Mouse (Mus musculus): Measurements from ENCODE around the gene Tbc1d32. TPM values are rescaled to one million over a fixed set of nuclear protein-coding genes. Genes with fewer than 3 reads are reported as not detected.

Gene Tbc1d32
- total and polyA plus RNA-seq, 3 experiments: 4.4 to 5.9 (median 4.6) TPM

- no peak for TF ChIP-seq BHLHE40 (IDR thresholded peaks at IDR 0.05; ENCODE audit: low read depth, low read length)
- TF ChIP-seq CTCF (conservative IDR thresholded peaks at IDR 0.05 in 1 of 2, IDR thresholded peaks at IDR 0.05 in 1 of 2; ENCODE audit: low read depth in 2 of 2, low read length in 2 of 2): peak; percentile 81 to 85
- no peak for TF ChIP-seq TCF12 (IDR thresholded peaks at IDR 0.05; ENCODE audit: low read depth, low read length)
- no peak for TF ChIP-seq MYC (IDR thresholded peaks at IDR 0.05; ENCODE audit: low read depth, low read length)
- TF ChIP-seq MEF2A (IDR thresholded peaks at IDR 0.05; ENCODE audit: borderline replicate concordance, low read depth, low read length): no peak
- TF ChIP-seq HCFC1 (IDR thresholded peaks at IDR 0.05; ENCODE audit: low read depth, low read length): no peak
- TF ChIP-seq POLR2A (IDR thresholded peaks at IDR 0.05; ENCODE audit: low read depth, low read length): no peak
- TF ChIP-seq SMC3 (IDR thresholded peaks at IDR 0.05; ENCODE audit: low read depth, low read length): peak; percentile 71
- TF ChIP-seq MAFK (IDR thresholded peaks at IDR 0.05; ENCODE audit: insufficient replicate concordance, low read length): no peak
- no peak for TF ChIP-seq ZMIZ1 (IDR thresholded peaks at IDR 0.05; ENCODE audit: low read depth, low read length)
- TF ChIP-seq GABPA (IDR thresholded peaks at IDR 0.05; ENCODE audit: insufficient replicate concordance, low read depth, low read length): no peak
- no peak for TF ChIP-seq TBP (conservative IDR thresholded peaks at IDR 0.05; ENCODE audit: low read depth, low read length)
- TF ChIP-seq KAT2A (IDR thresholded peaks at IDR 0.05; ENCODE audit: insufficient replicate concordance, low read length): no peak
Observed at GRCm38 (mm10) chr10:55979898-55980521, 248.5 kb downstream of the Tbc1d32 start (continued).

GRCm38 (mm10) chr10:55978001-55978400 lies 250.5 kb downstream of the Tbc1d32 start:
- Histone ChIP-seq H3K9ac (ENCODE audit: insufficient read depth, low read depth) (no peak overlapping the region), H3K4me2 (ENCODE audit: insufficient read depth, low read depth, poor library complexity, severe bottlenecking) (peak overlapping the region; percentile 74), H3K79me2 (replicated peaks; ENCODE audit: control insufficient read depth, extremely low read depth, insufficient read depth, poor library complexity, severe bottlenecking) (no peaks in the 10 kb centered on the region), H3K27ac (ENCODE audit: insufficient read depth, low read depth) (no peak overlapping the region), H3K4me3 (replicated peaks in 1 of 3; ENCODE audit: low read depth in 2 of 3, low read length in 2 of 3, poor library complexity in 1 of 3) (no peak overlapping the region), H3K36me3 (replicated peaks in 1 of 2; ENCODE audit: control insufficient read depth in 1 of 2, insufficient read depth in 1 of 2, low read length in 1 of 2) (no peaks in the 10 kb centered on the region), H3K4me1 (ENCODE audit: control insufficient read depth in 1 of 2, insufficient read depth in 2 of 2) (no peaks in the 10 kb centered on the region), H3K27me3 (replicated peaks) (no peaks in the 10 kb centered on the region), H3K9me3 (replicated peaks; ENCODE audit: low read length) (no peaks in the 10 kb centered on the region)
- no peak for TF ChIP-seq MYC (IDR thresholded peaks at IDR 0.05; ENCODE audit: low read depth, low read length)
- no peak for TF ChIP-seq RCOR1 (conservative IDR thresholded peaks at IDR 0.05; ENCODE audit: low read depth, low read length)
- TF ChIP-seq RAD21 (IDR thresholded peaks at IDR 0.05; ENCODE audit: low read depth, low read length): no peak
- no peak for TF ChIP-seq ETS1 (conservative IDR thresholded peaks at IDR 0.05; ENCODE audit: low read depth, low read length)
- TF ChIP-seq ZNF384 (IDR thresholded peaks at IDR 0.05; ENCODE audit: low read depth, low read length): no peak
- TF ChIP-seq CTCF (conservative IDR thresholded peaks at IDR 0.05 in 1 of 2, IDR thresholded peaks at IDR 0.05 in 1 of 2; ENCODE audit: low read depth in 2 of 2, low read length in 2 of 2): no peak
- no peak for TF ChIP-seq NELFE (IDR thresholded peaks at IDR 0.05; ENCODE audit: low read depth, low read length)
- no peak for TF ChIP-seq MAFK (IDR thresholded peaks at IDR 0.05; ENCODE audit: insufficient replicate concordance, low read length)
- TF ChIP-seq BHLHE40 (IDR thresholded peaks at IDR 0.05; ENCODE audit: low read depth, low read length): no peak
- TF ChIP-seq GABPA (IDR thresholded peaks at IDR 0.05; ENCODE audit: insufficient replicate concordance, low read depth, low read length): no peak
- no peak for TF ChIP-seq CHD1 (IDR thresholded peaks at IDR 0.05; ENCODE audit: low read depth, low read length)
- no peak for TF ChIP-seq E2F4 (IDR thresholded peaks at IDR 0.05; ENCODE audit: insufficient replicate concordance, low read depth, low read length)
- TF ChIP-seq ZC3H11A (IDR thresholded peaks at IDR 0.05; ENCODE audit: low read depth, low read length): no peak
- TF ChIP-seq PAX5 (IDR thresholded peaks at IDR 0.05; ENCODE audit: low read length): no peak
- TF ChIP-seq HCFC1 (IDR thresholded peaks at IDR 0.05; ENCODE audit: low read depth, low read length): no peak
- TF ChIP-seq SMC3 (IDR thresholded peaks at IDR 0.05; ENCODE audit: low read depth, low read length): no peak
- in situ Hi-C loops (cut with MboI; ENCODE audit: low pct_ligation_motif_present, low pct_unique_long_range_greater_than_20kb, low sequenced_read_pairs): no loop called here
- dilution Hi-C loops (cut with MboI; ENCODE audit: extremely low pct_ligation_motif_present, extremely low pct_unique_long_range_greater_than_20kb, low sequenced_read_pairs): no loop called here
- no peak for DNase-seq (ENCODE audit: extremely low read depth)

Other genes starting within 250 kb of the Tbc1d32 start
- gene Msl3l2, start 121.8 kb downstream of the Tbc1d32 start, total RNA-seq (2012; rRNA removed): 0.59 and 0.72 TPM in 2 replicates
- 1.2 and 2.1 TPM in 2 replicates for gene Msl3l2, start 121.8 kb downstream of the Tbc1d32 start, total RNA-seq (2014; rRNA removed)
- 2.5 and 2.6 TPM in 2 replicates for gene Msl3l2, start 121.8 kb downstream of the Tbc1d32 start, polyA plus RNA-seq (2012; ENCODE audit: insufficient read length, low read depth)
- gene Gja1, start 148.6 kb upstream of the Tbc1d32 start, total RNA-seq (2012; rRNA removed): 37.3 and 45.0 TPM in 2 replicates
- gene Gja1, start 148.6 kb upstream of the Tbc1d32 start, total RNA-seq (2014; rRNA removed): 20.6 and 26.0 TPM in 2 replicates
- gene Gja1, start 148.6 kb upstream of the Tbc1d32 start, polyA plus RNA-seq (2012; ENCODE audit: insufficient read length, low read depth): 24.0 and 31.2 TPM in 2 replicates